ENCODE assay signal across 8 mouse cellular contexts in the genomic region with DNA sequence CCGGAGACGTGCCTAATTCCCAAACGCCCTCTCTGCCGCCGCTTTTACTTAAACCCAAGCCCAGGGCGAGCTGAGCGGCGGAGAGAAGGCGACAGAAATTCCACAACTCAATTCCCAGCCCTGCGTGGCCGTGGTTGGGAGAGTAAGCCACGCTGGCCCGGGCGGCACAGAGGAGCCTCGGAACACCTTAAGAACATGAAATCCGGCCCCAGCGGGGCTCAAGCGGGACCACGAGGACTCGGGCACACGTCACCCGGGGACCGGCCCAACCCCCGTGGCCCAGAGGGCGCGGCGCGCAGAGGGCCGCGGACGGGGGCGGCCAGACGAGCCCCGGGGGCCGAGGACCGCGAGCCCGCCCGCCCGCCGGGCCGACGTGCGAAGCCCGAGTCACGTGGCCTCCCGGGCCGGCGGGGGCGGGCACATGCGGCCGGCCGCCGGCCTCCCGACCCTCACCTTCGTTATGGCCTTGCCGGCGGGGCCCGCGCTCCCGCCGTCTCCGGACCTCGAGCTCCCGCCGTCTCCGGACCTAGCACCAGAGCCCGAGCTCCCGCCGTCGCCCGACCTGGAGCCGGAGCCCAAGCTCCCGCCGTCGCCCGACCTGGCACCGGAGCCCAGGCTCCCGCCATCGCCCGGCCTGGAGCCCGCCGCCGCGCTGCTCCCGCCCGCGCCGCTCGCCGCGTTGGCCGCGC. TPM values are rescaled to one million over a fixed set of nuclear protein-coding genes. Genes with fewer than 3 reads are reported as not detected.
DNase-seq lines count a peak whose midpoint lies in the region; ATAC-seq lines count a peak whose summit lies in the region.

No protein-coding gene starts in this region.

- WGBS in embryonic facial prominence, embryonic 12.5 days = 3% methylated on average over 78 of the region's 94 CpGs
- 4% methylated on average over 71 of the region's 94 CpGs for WGBS in midbrain, embryonic 16.5 days

- DNase-seq in cerebellum, postnatal 4 days (ENCODE audit: low spot score in 2 of 2) = no peak
- DNase-seq in heart, adult 8-10 months (ENCODE audit: low spot score) = peak; percentile 27
- DNase-seq in kidney, adult 8-10 months = peak; percentile 57 to 62
- peak; percentile 77 for DNase-seq in liver
- peak; percentile 66 to 67 for DNase-seq in spleen, postnatal 36 days (ENCODE audit: low spot score in 2 of 2)

- no peaks in the 10 kb centered on the region for H3K27me3 ChIP-seq in embryonic facial prominence, embryonic 12.5 days
- H3K27me3 ChIP-seq in midbrain, embryonic 16.5 days (ENCODE audit: control insufficient read depth, insufficient read depth, low read depth, low read length) = no peaks in the 10 kb centered on the region

- H3K9ac ChIP-seq in embryonic facial prominence, embryonic 12.5 days = peak overlapping the region; percentile 94
- H3K9ac ChIP-seq in midbrain, embryonic 16.5 days (ENCODE audit: low read depth, low read length) = peak overlapping the region; percentile 88

- peak overlapping the region; percentile 97 for H3K27ac ChIP-seq in embryonic facial prominence, embryonic 12.5 days
- H3K27ac ChIP-seq in midbrain, embryonic 16.5 days (ENCODE audit: low read length) = peak overlapping the region; percentile 96

- H3K36me3 ChIP-seq in embryonic facial prominence, embryonic 12.5 days = peaks cover 18% of the 10 kb centered on the region
- H3K36me3 ChIP-seq in midbrain, embryonic 16.5 days (ENCODE audit: control insufficient read depth, insufficient read depth, low read length) = no peaks in the 10 kb centered on the region

- H3K9me3 ChIP-seq in embryonic facial prominence, embryonic 12.5 days = no peaks in the 10 kb centered on the region
- no peaks in the 10 kb centered on the region for H3K9me3 ChIP-seq in midbrain, embryonic 16.5 days (replicated peaks; ENCODE audit: control insufficient read depth, low read length, poor library complexity, severe bottlenecking)

- peak overlapping the region; percentile 67 for H3K4me3 ChIP-seq in embryonic facial prominence, embryonic 12.5 days
- peak overlapping the region; percentile 88 for H3K4me3 ChIP-seq in midbrain, embryonic 16.5 days (ENCODE audit: low read depth, low read length)

- peak overlapping the region; percentile 71 for H3K4me2 ChIP-seq in embryonic facial prominence, embryonic 12.5 days (replicated peaks)
- H3K4me2 ChIP-seq in midbrain, embryonic 16.5 days (ENCODE audit: low read length) = peak overlapping the region; percentile 89

- peaks cover 14% of the 10 kb centered on the region for H3K4me1 ChIP-seq in embryonic facial prominence, embryonic 12.5 days
- peaks cover 18% of the 10 kb centered on the region for H3K4me1 ChIP-seq in midbrain, embryonic 16.5 days (ENCODE audit: control insufficient read depth, insufficient read depth, low read length)

- peak; percentile 11; the same call in 1 of the 2 replicates for ATAC-seq in cerebellum, adult (ENCODE audit: insufficient number of reproducible peaks, low FRiP score, low TSS enrichment)
- peak; percentile 17 for ATAC-seq in embryonic facial prominence, embryonic 12.5 days (ENCODE audit: insufficient number of reproducible peaks, insufficient read depth, low FRiP score, low TSS enrichment)
- ATAC-seq in midbrain, embryonic 16.5 days = peak; percentile 55

RNA-seq across cellular contexts. Expression of gene Cdv3, which starts 0.9 kb away (rescaled TPM):
- 108 and 110 TPM in 2 replicates for polyA plus RNA-seq in embryonic facial prominence, embryonic 12.5 days (2016; fragmentation: Nextera tagmentation; extraction: Ambion mirVana)
- total RNA-seq in heart, adult 8-10 months (2022) = 100 to 1,000 TPM; 131 to 164 (median 151) TPM
- 87.9 and 89.0 TPM in 2 replicates for polyA plus RNA-seq in midbrain, embryonic 16.5 days (2015; fragmentation: Nextera tagmentation; extraction: Ambion mirVana)

RNA-seq across cellular contexts. Expression of gene Topbp1, which starts 59.7 kb away (rescaled TPM):
- polyA plus RNA-seq in embryonic facial prominence, embryonic 12.5 days (2016; fragmentation: Nextera tagmentation; extraction: Ambion mirVana) = 77.3 and 78.4 TPM in 2 replicates
- total RNA-seq in heart, adult 8-10 months (2022) = 10 to 100 TPM in 3 of 4 experiments, 1 to 10 TPM in 1; 9.9 to 11.5 (median 10.7) TPM
- 14.0 and 19.4 TPM in 2 replicates for polyA plus RNA-seq in midbrain, embryonic 16.5 days (2015; fragmentation: Nextera tagmentation; extraction: Ambion mirVana)

RNA-seq across cellular contexts. Expression of gene 1300017J02Rik, which starts 59.9 kb away (rescaled TPM):
- 3.8 and 5.7 TPM in 2 replicates for polyA plus RNA-seq in embryonic facial prominence, embryonic 12.5 days (2016; fragmentation: Nextera tagmentation; extraction: Ambion mirVana)
- total RNA-seq in heart, adult 8-10 months (2022) = not detected
- polyA plus RNA-seq in midbrain, embryonic 16.5 days (2015; fragmentation: Nextera tagmentation; extraction: Ambion mirVana) = 1.3 TPM in 1 of 2 replicates, not detected in the other

Comparison
In these comparisons a context has a peak if more than half of its experiments do, and no peak if none do; other contexts are left out.
1. DNase-seq: peak in heart, adult 8-10 months (single experiment), kidney, adult 8-10 months (2 of 2), liver (single experiment) and spleen, postnatal 36 days (2 of 2); none in cerebellum, postnatal 4 days (0 of 2).
2. Peak in every context shown above with its lines, with median percentiles within 50 percentile points of each other: ATAC-seq.